Mouse (Mus musculus) left cerebral cortex, postnatal 25 days (tissue): Measurements from ENCODE around the gene Slc24a2. TPM values are rescaled to one million over a fixed set of nuclear protein-coding genes. Genes with fewer than 3 reads are reported as not detected.

ENCODE experiments used
- DNase-seq, 2 experiments: peaks; one replicate each; pipeline ENCODE4 v3.0.0; 2022; ENCODE audit warnings: low spot score in 2 of 2, mixed read lengths in 1 of 2
- intact Hi-C: fragments of 180-260 bp; cut with DNase I; formaldehyde crosslinking; loops from one replicate; pipeline ENCODE4 v1.15.1; 2025
- total RNA-seq, 2 experiments: library from RNA; stranded (reverse); gene quantifications; 2 replicates each; pipeline ENCODE4 v1.2.3; 2021

Slc24a2 gene
- total RNA-seq, 2 experiments from 2014 or later, result 262 to 313 TPM

DNA sequence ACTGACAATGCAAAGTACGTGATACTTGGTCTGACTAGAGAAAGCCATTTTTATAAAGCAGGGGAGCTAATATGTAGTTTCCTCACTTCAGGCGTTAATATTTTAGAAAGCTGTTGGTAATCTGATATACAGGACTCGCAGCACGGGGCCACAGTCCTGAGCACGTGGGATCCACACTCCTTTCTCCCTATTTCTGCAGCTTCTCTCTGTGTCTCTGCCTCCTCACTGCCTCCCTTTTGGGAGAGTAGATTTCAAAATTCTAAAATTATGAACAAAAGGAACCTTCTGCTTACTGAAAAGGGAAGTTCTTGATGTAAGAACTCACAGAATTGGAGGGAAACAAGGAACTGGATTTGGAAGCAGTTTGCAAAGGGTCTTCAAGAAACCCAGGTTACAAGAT is 97.8 kb downstream of the Slc24a2 start:
- intact Hi-C loops, result no loop called here
- DNase-seq, result peak in 1 of 2 experiments; percentile 61

DNA sequence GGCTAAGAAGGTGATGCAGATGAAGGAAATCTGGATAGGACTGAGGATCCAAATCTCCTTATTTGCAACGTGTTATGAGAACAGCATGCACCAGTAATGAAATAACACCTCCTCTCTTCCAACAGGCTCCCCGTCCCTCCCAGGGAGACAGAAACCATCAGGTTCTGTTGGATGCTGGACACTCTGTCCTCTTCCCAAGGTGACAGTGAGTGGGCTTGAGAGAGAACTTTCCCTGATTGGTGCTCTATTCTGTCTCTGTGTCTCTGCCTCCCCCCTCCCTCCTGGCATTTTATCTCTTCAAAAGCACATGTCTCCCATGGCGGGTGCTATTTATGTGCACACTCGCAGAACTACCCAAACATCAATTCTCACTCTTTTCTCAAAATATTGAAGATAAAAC is 103.5 kb downstream of the Slc24a2 start:
- peak; percentile 55 to 83 for DNase-seq
- intact Hi-C loops, result loop anchor here (2.0 kb wide), 1 partner anchor 64 kb away; no protein-coding TSS in a partner anchor

DNA sequence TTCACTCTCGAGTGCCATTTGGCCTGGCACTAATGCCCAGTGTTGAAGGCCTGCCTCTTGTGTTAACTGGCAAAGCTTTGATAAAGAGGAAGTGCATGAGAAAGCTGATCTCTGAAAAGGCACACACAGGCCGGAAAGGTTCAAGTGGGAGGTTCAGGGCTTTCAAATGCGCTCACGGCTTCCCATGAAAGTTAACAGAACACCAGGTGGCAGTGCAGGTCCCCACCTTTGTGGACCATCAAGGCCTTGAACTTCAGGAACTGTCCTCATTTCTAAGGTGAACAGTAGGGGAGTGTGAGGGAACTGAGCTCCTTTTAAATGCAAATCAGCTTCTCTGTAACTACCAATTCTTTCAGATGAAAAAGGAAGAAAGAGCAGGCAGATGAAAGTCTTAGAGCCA is 110.5 kb downstream of the Slc24a2 start:
- DNase-seq, result no peak
- intact Hi-C loops, result no loop called here

DNA sequence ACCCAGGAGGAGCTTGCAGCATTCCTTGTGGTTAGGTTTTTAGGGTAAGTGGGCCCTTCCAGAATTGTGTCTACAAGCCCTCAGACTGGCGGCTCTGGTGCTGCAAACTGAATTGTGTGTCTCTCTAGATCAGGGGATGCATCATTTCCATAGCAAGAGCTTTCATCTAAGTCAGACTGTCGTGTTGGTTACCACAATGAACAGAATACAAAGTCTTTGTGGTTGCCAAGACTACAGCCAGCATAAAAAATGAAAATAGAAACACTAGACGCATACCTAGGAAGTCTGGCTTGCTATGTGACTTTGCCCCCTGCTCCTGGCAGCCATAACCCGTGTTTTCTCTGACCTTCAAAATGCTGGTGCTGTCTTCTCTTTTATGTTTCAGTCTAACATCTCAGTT is 114.6 kb downstream of the Slc24a2 start:
- DNase-seq, result no peak
- intact Hi-C loops, result no loop called here

DNA sequence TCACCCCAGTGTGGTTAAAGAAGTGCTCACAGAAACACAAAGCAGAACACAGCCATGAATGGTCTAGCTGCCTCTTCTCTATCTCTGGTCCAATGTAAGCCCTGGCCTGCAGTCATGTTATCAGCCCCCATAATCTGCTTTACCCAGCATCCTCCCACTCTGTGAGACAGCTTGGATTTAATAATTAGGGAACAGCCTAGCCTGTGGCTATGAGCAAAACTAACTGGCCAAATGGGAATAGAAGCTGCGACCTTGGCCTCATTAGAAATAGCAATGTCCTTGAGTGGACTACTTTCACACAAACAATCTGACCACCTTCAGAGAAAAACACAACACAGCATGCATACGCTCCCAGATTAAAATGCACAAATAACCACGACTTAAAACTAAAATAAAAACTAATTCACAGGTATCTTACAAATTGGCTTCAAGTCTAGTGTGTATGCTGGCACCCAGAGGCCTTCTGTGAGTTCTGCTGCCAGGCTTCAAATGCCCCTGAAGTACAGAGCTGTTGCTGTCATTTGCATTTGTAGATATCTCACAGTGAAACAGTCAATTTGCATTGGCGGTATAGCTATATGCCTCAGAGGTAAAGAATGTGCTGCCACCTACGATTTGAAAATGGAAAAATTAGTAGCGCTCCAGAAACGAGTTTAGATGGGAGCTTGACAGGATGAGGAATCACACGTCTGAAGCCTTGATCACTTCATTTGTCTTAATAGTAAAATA is 120.8 kb downstream of the Slc24a2 start:
- DNase-seq, result peak in 1 of 2 experiments; percentile 27
- intact Hi-C loops, result no loop called here

DNA sequence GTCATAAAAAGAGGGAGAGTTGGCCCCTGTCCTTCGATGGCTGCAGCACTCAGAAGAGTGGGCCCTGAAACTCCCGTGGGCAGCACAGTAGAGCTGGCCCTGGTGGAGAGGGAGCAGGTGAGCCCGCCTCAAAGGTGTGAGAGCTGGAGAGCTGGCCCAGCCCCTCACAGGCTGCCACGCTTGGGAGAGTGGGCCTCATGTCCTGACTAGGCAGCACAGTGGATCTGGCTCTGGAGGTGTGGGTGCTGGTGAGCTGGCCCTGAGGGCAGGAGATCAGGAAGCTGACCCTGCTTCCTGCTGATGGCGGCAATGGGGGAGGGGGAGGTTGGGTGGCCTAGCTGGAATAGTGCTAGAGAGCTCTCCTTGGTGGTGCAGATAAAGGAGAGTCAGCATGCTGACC is 129.3 kb downstream of the Slc24a2 start:
- intact Hi-C loops, result no loop called here
- DNase-seq, result no peak

DNA sequence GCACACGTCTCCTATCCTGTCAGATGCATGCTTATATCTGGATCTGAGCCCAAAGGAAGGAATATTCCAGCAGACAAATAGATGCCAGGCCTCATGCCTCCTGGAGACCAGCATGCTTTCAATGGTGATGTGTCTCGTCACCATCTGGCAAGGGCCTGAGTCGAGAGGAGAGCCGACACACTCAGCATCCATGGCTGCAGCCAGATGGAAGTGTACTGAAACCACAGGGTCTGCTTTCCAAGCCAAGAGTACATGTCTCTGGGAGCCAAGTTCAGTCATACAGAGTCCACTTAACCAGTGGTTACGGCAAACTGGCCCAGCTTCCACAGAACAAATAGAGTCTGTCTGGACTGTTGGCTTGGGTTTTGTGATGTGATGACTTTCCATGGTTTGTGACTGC is 134.1 kb downstream of the Slc24a2 start:
- intact Hi-C loops, result no loop called here
- DNase-seq, result peak; percentile 32 to 65

DNA sequence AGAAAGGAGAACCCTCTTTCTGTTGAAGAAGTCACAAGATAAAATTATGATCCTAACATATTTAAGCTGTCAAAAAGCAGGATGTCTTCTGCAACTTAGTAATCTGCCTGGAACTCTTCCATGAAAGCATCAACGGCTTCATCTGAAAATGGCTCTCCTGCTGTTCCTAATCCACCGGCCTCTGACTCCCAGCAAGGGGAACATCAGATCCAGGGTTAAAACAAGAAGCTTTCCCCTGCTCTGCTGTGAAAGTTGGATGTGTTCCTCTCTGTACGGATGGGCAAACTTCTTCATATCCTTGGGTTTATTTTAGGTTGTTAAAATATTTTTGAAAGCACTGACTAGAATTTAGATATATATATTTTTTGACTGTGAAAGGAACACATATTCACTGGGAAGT is 136.7 kb downstream of the Slc24a2 start:
- peak in 1 of 2 experiments; percentile 79 for DNase-seq
- intact Hi-C loops, result loop anchor here (5.0 kb wide), 2 partner anchors 56 to 59 kb away; no protein-coding TSS in a partner anchor

DNA sequence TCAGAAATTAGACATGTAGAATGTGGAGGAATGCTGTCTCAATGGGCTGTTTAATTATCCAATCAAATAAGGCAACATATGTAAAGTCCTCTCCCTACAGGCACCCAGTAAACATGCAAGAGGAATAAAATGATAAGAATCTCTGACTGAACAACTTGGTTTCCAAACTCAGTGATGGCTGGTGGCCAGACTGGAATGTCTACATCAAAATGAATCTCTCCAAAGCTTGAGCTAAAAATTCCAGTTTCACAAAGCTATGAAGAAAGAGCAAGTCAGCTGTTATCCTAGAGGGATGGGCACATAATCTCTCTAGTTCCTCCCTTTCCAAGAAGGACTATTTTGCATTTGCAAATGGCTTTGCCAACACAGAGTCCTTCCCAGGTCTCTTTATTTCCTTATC is 139.4 kb downstream of the Slc24a2 start:
- peak in 1 of 2 experiments; percentile 80 for DNase-seq
- intact Hi-C loops, result loop anchor here (5.0 kb wide), 2 partner anchors 54 to 61 kb away; no protein-coding TSS in a partner anchor

DNA sequence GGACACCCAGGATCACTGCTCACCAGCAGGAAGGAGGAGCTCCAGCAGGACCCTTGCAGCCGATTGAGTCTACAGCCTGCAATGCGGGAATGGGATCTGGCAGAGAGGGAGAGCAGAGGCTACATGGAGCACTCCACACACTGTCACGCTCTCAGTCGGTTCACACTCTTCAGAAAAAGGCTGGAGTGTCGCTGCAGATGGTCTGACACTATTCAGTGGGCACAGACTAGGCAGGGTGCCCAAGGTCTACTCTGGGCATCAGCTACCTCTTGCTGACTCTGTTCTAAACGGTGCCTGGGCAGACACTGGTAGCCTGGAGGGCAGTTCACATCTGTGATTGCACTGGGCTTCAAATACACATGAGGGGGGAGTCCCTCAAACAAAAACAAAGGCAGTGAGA is 141.6 kb downstream of the Slc24a2 start:
- intact Hi-C loops, result no loop called here
- peak; percentile 23 to 74 for DNase-seq

DNA sequence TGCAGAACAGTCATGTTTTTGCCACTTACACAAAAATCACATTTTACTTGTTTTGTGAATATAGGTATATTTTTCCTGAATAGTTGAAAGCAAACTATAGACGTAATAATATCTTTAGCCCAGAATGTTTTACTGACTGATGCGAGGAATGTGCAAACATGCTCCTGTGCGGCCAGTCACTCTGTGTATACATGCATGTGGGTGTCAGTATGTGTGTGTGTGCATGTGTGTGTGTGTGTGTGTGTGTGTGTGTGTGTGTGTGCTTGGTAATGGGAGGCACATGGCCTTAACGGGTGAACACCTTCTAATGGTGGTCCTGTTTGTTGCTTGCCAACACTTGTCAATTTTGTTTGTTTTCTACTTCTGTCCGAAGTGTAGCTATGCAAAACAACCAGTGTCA is 142.7 kb downstream of the Slc24a2 start:
- intact Hi-C loops, result no loop called here
- no peak for DNase-seq

DNA sequence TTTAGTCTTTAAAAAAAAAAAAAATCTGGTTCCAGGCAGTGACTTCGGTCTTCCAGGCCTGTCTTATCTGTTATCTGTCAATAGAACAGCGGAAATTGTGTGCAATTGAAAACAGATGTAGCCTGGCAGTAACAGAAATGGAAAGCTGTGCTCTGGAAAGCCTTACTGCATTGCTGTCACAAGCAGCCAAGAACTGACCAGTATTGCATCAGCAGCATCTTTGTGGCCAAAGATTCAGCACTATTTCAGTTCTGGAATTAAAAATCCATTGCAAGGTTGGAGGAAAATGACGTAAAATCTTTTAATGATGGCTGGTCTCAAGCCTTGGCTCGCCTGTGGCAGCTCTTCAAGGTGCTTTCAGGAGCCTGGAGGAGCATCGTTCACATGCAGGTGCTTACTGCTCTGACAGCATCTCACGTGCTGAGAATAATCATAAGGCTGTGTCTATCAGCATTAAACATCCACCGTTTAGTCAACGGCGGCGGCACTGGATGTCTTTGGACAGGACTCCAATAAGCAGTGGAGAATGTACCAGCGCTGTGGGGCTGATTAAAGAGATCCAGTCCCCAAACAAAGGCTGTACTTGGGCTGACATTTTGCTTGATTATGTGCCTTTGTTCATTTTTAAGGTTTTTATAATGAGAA is 143.2 kb downstream of the Slc24a2 start:
- DNase-seq, result no peak
- intact Hi-C loops, result no loop called here

DNA sequence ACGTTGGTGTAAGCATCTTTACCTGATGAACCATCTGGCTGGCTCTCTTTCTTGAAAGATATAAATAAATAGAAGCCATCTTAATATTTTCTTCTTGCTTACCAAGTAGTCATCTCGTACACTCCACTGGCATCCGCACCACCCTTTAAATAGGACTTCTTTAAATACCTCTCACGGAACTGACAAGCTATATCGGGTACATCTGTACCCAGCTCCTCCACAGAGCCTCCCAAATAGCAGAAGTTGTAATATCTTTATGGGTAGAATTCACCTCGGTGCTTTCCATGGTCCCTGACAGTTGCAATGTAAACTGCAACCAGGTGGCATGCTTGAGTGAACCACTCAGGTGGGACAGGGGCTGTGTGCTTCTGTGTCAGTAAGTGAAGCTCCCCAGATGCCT is 149.0 kb downstream of the Slc24a2 start:
- intact Hi-C loops, result no loop called here
- peak in 1 of 2 experiments; percentile 64 for DNase-seq

DNA sequence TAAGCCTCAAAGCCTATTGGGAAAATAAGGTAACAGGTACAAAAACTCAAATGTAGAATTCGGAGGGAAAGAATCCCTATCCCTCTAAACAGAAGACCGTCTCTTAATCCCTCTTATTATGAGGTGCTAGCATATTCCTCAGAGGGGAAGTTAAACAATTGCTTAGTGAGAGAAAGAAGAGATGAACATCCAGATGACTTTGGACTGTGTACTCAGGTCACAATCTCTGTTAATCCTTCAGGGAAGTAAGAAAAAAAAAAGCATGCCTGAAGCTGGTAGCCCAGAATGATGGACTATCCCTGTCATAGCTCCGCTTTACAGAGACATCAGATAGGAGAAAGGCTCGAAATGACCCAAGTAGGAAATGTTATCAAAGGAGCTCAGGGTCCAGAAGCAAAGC is 151.0 kb downstream of the Slc24a2 start:
- intact Hi-C loops, result no loop called here
- no peak for DNase-seq

DNA sequence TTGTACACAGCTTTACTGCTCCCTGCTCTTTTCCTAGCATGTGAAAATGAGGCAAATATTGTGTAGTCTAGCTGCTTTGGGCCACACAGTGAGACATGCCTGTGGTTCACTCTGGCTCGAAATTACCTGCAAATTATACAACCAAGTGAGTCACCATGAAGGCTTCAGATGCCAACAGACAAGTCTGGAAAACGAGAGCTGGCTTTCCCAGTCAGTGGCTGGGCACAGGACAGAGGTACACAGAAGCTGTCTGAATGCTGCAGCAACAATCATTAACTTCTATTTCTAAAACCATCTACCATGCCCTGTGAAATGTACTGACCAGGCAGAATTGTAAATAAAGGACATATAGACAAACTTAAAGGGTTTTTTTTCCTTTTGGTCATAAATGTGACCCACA is 151.6 kb downstream of the Slc24a2 start:
- intact Hi-C loops, result no loop called here
- peak in 1 of 2 experiments; percentile 51 for DNase-seq

DNA sequence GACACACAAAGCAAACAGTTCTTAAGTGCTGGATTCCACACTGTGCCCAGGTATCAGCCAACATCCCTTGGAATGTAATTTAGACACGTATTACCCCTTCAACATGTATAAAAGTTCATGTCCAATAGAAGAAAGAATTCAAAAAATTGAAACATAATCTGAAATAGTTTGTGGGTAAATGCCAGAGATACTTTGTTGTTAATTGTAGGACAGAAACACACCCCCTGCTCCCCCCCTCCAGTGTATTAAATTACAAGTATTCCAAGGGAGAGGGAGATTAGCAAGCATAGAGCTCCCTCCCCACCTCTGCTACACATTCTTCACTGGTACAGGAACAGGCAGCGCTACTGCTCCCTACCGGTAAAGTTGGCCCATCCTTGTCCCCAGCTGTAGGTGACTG is 154.5 kb downstream of the Slc24a2 start:
- DNase-seq, result no peak
- intact Hi-C loops, result no loop called here

DNA sequence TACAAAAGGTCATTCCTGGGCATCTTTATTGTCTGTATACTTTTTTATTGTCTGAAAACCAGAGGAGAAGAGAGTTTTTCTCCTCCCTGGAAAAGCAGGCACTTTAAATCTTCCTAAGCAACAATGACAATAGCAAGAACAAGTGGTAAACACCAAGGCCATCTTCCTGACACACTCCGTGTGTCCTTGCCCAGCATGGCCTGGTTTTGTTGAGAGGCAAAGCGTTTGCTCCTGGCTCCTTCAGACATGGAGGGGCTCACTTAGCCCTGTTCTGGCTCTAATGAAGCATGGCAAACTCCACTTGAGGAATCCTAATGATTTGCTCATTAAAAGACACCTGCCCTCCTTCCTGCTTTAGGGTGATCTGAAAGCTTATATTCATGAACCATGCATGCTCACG is 162.2 kb downstream of the Slc24a2 start:
- no peak for DNase-seq
- intact Hi-C loops, result no loop called here

DNA sequence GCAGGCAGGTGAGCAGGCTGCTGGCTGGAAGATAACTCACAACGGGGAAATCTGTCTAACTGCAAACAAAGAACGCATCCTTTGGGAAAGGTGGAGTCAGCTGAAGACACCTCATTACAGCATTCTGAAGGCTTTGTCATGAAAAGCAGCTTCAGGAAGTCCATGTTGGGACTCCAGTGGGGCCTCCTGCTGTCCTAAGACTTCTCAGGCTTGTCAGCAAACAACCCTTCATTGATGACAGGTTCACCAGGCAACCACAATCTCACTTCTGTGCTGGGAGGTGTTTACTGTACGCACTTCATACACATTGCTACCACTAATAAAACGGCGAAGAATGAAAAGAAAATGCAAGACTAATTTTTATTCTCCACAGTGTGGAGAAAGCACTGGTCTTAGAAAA is 165.1 kb downstream of the Slc24a2 start:
- no peak for DNase-seq
- intact Hi-C loops, result no loop called here

DNA sequence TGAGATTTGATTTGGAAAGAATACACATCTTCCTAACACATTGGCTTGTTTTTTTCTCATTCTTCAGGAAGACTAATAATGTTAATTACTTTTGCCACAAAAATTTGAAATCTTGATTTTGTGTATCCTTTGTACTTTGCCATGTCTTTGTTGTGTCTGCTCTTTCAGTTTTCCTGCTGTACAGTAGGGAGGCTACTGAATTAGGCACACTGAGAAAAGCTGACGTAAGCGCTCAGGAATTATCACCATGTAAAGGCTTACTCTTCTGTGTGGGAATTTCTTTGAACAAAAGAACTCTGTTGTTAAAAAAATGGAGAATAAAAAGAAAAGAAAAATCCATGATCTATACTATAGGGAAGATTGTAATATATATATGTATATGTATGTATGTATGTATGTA is 165.7 kb downstream of the Slc24a2 start:
- intact Hi-C loops, result loop anchor here (5.0 kb wide), 1 partner anchor 98 kb away; no protein-coding TSS in a partner anchor
- DNase-seq, result no peak

DNA sequence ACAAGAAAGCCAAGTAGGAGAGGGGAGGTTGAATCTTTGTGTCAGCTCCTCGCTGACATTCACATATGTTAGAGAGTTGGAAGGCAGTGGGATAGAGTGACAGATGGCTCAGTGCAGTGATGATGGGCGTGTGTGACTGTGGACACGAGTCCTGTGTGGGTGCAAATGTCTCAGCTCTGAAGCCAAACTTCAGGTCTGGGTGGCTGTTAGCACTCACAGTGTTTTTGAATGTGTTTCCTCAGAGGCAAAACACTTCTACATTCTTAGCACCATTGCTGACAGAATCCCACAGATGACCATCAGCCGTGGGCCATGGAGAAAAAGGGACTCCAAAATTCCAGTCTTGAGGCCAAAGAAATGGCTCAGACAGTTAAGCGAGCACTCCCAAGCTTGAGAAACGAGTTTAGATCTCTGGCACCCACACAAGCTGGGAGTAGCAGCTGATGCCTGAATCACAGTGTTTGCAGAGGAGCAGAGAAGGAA is 167.5 kb downstream of the Slc24a2 start:
- DNase-seq, result peak; percentile 45 to 93
- intact Hi-C loops, result loop anchor here (1.0 to 5.0 kb wide), 5 partner anchors 22 to 210 kb away; no protein-coding TSS in a partner anchor

DNA sequence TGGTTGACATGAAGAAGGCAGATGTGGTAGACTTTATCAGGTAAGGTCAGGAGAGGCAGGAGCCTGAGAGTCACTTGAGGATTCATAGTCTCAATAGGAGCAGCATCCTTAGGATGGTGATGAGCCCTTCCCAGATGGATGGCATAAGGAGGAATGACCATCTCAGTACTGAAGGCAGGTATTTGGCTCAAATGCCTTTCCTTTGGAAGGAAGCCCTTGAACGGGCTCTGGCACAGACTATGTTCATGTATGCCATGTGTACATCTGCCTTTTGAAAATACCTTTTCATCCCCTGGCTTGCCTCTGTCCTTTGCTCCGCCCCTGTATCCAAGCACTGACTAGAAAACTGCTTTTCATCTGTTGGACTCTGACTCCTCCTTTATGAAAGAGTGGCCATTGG is 168.6 kb downstream of the Slc24a2 start:
- intact Hi-C loops, result loop anchor here (1.0 to 5.0 kb wide), 4 partner anchors 21 to 212 kb away; no protein-coding TSS in a partner anchor
- no peak for DNase-seq
